Mouse (Mus musculus) lung, embryonic 16.5 days (tissue): ENCODE results near the gene Tmem45a. TPM values are rescaled to one million over a fixed set of nuclear protein-coding genes. Genes with fewer than 3 reads are reported as not detected.

Experiments used
- ATAC-seq: fragments of 200-750 bp; cut with Nextera tagmentation; 2 replicates; pipeline ENCODE4 v1.8.0; 2017; ENCODE audit warnings: low read depth, mild to moderate bottlenecking, moderate library complexity
- H3K27ac ChIP-seq: fragments of 300-500 bp; sonication (generic); 2 replicates; pipeline ENCODE4 v1.5.1; 2014; ENCODE audit warnings: mild to moderate bottlenecking, control low read depth, low read length
- H3K27me3 ChIP-seq: fragments of 300-500 bp; sonication (generic); 2 replicates; pipeline ENCODE4 v1.6.1; 2014; ENCODE audit warnings: low read depth, low read length, mixed read lengths; ENCODE audit not compliant: control insufficient read depth, insufficient read depth
- H3K36me3 ChIP-seq: fragments of 300-500 bp; sonication (generic); 2 replicates; pipeline ENCODE4 v1.6.1; 2014; ENCODE audit warnings: low read length; ENCODE audit not compliant: control insufficient read depth, insufficient read depth
- H3K4me1 ChIP-seq: fragments of 300-500 bp; sonication (generic); replicated peaks from 2 replicates; pipeline ENCODE4 v1.6.1; 2014; ENCODE audit warnings: low read length, mixed read lengths; ENCODE audit not compliant: control insufficient read depth, insufficient read depth
- H3K4me2 ChIP-seq: fragments of 300-500 bp; sonication (generic); 2 replicates; pipeline ENCODE4 v1.6.1; 2014; ENCODE audit warnings: low read depth, low read length, control low read depth
- H3K4me3 ChIP-seq: fragments of 300-500 bp; sonication (generic); 2 replicates; pipeline ENCODE4 v1.5.1; 2014; ENCODE audit warnings: mild to moderate bottlenecking, low read length, control low read depth
- H3K9ac ChIP-seq: fragments of 300-500 bp; sonication (generic); 2 replicates; pipeline ENCODE4 v1.6.1; 2014; ENCODE audit warnings: low read length, control low read depth
- H3K9me3 ChIP-seq: fragments of 300-500 bp; sonication (generic); 2 replicates; pipeline ENCODE4 v1.6.1; 2016; ENCODE audit warnings: low read length; ENCODE audit not compliant: control insufficient read depth
- WGBS: fragments of 180-500 bp; shearing (Covaris S2); extraction: QIAGEN DNeasy Blood & Tissue Kit; methylation state at CpG from one replicate; pipeline ENCODE4 v1.1.7; 2014; 5-methylcytosine and 5-hydroxymethylcytosine counted together
- polyA plus RNA-seq: library from polyadenylated mRNA; unstranded; fragments of >200 nt; fragmentation: Nextera tagmentation; extraction: Ambion mirVana; gene quantifications from 2 replicates; pipeline ENCODE4 v1.2.1, GENCODE M21; 2015

Tmem45a gene
- polyA plus RNA-seq, 1 experiment from 2014 or later, result 46.9 TPM

DNA sequence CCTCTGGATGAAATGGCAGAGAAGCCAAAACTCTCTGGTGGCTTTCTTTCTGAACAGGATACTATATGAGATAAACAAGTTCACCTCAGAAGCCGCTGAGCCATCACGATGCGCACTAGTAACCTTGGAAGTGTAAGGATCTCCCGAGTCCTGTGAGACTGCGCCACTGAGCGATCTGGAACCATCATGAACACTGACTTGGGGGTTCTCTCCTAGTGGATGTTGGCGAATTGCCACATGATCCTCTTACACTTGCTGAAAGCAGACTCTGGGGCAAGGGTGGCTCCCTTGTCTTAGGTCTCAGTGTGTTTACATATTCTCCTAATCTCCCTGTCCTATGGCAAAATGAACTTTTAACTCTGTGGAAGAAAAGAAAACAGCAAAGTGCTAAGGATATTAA is 85.0 kb downstream of the Tmem45a start:
- Histone ChIP-seq H3K4me3 (no peak overlapping the region), H3K4me1 (no peaks in the 10 kb centered on the region), H3K27ac (no peak overlapping the region), H3K9ac (no peak overlapping the region), H3K36me3 (no peaks in the 10 kb centered on the region), H3K9me3 (no peaks in the 10 kb centered on the region), H3K27me3 (no peaks in the 10 kb centered on the region), H3K4me2 (no peak overlapping the region)
- no peak for ATAC-seq
- WGBS, result 70% methylated on average over 7 of the region's 7 CpGs

DNA sequence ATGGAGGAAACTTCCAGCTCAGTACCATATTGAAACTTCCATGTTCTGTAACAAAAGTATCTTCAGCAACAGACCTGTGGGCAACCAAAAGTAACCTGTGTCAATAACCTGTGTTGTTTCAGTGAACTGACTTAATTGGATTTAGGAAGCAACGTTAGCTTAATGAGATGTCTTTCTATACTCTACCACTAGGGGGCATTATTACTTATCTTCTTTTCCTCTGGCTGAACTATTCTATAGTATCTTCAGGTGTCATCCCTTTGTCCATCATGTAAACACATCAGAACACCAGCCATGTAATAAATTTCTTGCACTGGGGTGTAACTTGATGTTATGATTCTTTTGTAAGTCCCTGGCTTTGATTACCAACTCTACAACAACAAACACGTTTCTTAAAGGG is 85.5 kb downstream of the Tmem45a start:
- 36% methylated on average over 2 of the region's 2 CpGs for WGBS
- H3K27me3 ChIP-seq, result no peaks in the 10 kb centered on the region
- no peak overlapping the region for H3K4me3 ChIP-seq
- no peak overlapping the region for H3K9ac ChIP-seq
- H3K27ac ChIP-seq, result no peak overlapping the region
- ATAC-seq, result no peak
- H3K4me1 ChIP-seq, result no peaks in the 10 kb centered on the region
- H3K36me3 ChIP-seq, result no peaks in the 10 kb centered on the region
- H3K4me2 ChIP-seq, result no peak overlapping the region
- H3K9me3 ChIP-seq, result no peaks in the 10 kb centered on the region

DNA sequence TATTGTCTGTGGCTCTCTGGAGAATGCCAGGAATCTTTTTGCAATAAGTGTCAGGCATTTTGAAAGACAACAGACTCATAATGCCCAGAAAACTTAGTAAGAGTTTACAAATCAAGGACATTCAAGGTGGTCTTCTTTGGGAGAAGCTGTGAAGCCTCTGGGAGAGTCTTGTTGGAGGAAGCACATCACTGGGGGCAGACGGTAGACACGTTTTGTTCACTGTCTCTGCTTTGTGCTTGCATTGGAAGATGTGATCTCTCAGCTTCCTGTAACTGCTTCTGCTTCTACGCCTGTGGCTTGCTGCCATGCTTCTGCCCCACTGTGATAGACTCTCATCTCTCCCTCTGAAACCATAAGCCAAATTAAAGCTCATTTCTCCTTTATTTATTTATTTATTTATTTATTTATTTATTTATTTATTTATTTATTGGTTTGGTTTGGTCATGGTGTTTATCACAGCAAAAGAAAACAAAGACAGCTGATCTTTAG is 86.4 kb downstream of the Tmem45a start:
- Histone ChIP-seq H3K4me3 (no peak overlapping the region), H3K4me1 (no peaks in the 10 kb centered on the region), H3K9me3 (no peaks in the 10 kb centered on the region), H3K27me3 (no peaks in the 10 kb centered on the region), H3K36me3 (no peaks in the 10 kb centered on the region), H3K4me2 (no peak overlapping the region), H3K9ac (no peak overlapping the region), H3K27ac (no peak overlapping the region)
- no peak for ATAC-seq
- WGBS, result 87% methylated on average over 3 of the region's 3 CpGs

DNA sequence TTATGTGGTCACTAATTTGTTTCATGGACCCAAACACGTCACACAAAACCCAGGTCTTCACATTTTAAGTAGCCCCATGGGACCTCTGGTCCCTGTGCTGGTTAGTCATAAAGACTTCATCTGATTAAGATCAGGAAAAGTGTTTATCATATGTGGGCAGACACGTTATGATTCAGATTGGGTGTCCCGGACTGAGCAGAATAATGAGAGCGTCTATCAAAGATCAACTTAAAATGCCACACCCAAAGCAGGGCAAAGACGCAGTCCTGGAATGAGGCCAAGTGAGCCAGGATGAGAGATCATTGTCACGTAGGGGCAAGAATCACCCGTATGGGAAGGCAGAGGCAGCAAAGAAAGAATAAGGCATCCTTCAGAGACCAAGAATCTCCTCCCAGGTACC is 87.1 kb downstream of the Tmem45a start:
- Histone ChIP-seq H3K27ac (no peak overlapping the region), H3K27me3 (no peaks in the 10 kb centered on the region), H3K9ac (no peak overlapping the region), H3K4me2 (no peak overlapping the region), H3K4me1 (no peaks in the 10 kb centered on the region), H3K4me3 (no peak overlapping the region), H3K36me3 (no peaks in the 10 kb centered on the region), H3K9me3 (no peaks in the 10 kb centered on the region)
- WGBS, result 64% methylated on average over 7 of the region's 7 CpGs
- ATAC-seq, result no peak

DNA sequence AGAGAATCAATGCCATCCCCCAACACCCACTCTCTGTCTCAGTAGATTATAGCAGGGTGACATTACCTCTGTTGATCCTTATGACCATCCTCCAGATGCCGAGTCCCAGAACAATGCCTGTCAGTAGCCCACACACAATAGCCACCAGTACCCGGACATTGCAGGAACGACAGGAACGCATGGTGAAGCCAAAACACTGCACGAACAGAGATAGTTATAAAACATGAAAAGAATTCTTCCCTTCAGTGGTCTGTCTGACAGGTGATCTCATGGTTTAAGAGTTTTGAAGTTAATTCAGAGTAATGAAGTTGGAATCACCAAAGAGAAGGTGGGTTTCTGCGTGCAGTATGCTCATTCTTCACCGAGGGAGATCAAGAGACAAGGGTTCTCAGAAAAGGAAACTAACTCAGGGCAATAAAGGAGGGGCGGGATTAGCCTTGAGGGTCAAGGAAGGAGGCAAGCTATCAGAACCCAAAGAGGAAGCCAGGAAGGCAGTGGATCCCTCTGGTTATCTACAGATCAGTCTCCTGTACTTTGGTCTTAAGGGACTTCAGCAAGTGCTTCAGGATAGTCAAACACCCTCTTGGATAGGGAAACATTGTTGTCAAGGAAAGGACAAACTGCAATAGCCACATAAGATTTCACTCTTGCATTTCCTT is 90.4 kb downstream of the Tmem45a start, which contains the start of gene Adgrg7:
Gene Adgrg7, minus strand, starts transcription at position 375 of the 659 bp plus-strand sequence.
- Histone ChIP-seq H3K4me3 (no peak within 1 kb of the TSS), H3K36me3 (no peaks in the 10 kb centered on the region), H3K9me3 (no peaks in the 10 kb centered on the region), H3K27me3 (no peaks in the 10 kb centered on the region), H3K4me2 (no peak within 1 kb of the TSS), H3K4me1 (no peaks in the 10 kb centered on the region), H3K9ac (no peak within 1 kb of the TSS), H3K27ac (no peak within 1 kb of the TSS)
- WGBS, result 70% methylated on average over 8 of the region's 8 CpGs
- ATAC-seq, result no peak

DNA sequence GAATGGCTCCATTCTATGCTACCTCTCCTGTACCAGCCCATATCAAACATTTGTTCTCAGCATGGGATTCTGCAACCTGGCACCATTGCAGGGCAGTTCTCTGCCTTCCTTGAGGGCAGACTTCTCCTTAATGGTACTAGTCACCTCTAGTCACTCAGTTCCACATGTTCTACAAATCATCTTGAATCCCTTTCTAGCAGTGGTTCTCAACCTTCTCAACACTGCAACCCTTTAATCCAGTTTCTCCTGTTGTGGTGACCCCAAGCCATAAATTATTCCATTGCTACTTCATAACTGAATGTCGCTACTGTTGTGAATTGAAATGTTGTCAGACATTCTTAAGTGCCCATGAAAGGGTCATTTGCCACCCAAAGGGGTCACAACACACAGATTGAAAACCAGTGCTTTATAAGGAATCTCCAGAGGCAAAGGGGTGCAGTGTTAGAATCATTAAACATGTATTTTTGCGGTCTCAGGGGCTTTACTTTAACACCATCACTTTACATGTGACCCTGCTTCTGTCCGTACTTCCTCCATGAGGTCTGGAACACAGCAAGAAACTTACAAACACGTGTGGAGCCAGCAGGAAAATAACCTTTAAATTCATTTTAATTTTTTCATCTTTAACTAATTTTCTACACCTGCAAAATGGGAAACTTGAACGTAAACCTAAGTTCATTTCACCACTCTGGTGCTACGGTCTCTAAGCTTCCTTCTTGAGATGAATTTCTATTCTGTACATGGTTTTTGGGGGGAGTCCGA is 91.4 kb downstream of the Tmem45a start:
- H3K4me2 ChIP-seq, result no peak overlapping the region
- no peak overlapping the region for H3K27ac ChIP-seq
- no peaks in the 10 kb centered on the region for H3K4me1 ChIP-seq
- no peak for ATAC-seq
- H3K36me3 ChIP-seq, result no peaks in the 10 kb centered on the region
- WGBS, result 83% methylated on average over 7 of the region's 7 CpGs
- H3K9me3 ChIP-seq, result no peaks in the 10 kb centered on the region
- no peak overlapping the region for H3K4me3 ChIP-seq
- no peaks in the 10 kb centered on the region for H3K27me3 ChIP-seq
- H3K9ac ChIP-seq, result no peak overlapping the region

DNA sequence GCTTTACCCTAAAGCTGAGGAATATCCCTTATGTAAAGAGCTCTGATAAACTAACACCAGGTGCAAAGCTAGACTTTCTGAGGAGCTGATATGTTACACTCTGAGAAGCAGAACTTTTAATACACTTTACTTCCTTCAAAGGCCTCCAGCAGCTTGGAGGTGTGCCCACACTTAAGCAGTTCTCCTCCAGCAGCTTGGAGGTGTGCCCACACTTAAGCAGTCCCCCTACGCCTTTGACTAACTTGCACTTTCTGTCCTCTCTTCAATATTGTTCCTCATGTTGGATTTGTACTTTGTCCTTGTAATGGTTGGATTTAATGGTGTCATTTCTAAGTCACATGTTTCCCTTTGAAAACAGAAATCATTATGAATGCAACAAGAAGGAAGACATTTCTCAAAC is 92.2 kb downstream of the Tmem45a start:
- H3K27ac ChIP-seq, result no peak overlapping the region
- H3K4me2 ChIP-seq, result no peak overlapping the region
- WGBS, result 64% methylated on average over 1 of the region's 1 CpGs
- no peaks in the 10 kb centered on the region for H3K4me1 ChIP-seq
- ATAC-seq, result no peak
- H3K9ac ChIP-seq, result no peak overlapping the region
- no peaks in the 10 kb centered on the region for H3K9me3 ChIP-seq
- H3K36me3 ChIP-seq, result no peaks in the 10 kb centered on the region
- H3K27me3 ChIP-seq, result no peaks in the 10 kb centered on the region
- H3K4me3 ChIP-seq, result no peak overlapping the region

DNA sequence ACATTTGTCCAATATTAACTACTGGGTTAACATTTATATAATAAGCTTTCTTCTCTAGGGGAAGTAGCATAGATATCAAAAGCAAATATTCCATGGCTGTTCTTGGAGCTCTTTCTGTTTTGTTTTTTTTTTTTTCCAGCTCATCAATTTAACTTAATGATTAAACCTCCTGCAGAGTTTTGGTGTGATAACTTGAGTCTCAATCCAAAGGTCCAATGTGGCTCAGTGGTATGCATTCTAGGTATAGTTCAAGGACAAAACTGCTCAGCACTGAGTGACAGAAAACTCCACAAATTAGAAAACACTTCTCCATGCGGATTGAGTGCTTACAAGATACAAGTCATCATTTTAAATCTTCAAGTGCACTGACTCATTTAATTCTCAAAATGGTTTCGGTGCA is 100.0 kb downstream of the Tmem45a start:
- no peak for ATAC-seq
- Histone ChIP-seq H3K4me3 (no peak overlapping the region), H3K36me3 (no peaks in the 10 kb centered on the region), H3K4me1 (no peaks in the 10 kb centered on the region), H3K9ac (no peak overlapping the region), H3K4me2 (no peak overlapping the region), H3K9me3 (no peaks in the 10 kb centered on the region), H3K27ac (no peak overlapping the region), H3K27me3 (no peaks in the 10 kb centered on the region)
- 86% methylated on average over 2 of the region's 2 CpGs for WGBS

DNA sequence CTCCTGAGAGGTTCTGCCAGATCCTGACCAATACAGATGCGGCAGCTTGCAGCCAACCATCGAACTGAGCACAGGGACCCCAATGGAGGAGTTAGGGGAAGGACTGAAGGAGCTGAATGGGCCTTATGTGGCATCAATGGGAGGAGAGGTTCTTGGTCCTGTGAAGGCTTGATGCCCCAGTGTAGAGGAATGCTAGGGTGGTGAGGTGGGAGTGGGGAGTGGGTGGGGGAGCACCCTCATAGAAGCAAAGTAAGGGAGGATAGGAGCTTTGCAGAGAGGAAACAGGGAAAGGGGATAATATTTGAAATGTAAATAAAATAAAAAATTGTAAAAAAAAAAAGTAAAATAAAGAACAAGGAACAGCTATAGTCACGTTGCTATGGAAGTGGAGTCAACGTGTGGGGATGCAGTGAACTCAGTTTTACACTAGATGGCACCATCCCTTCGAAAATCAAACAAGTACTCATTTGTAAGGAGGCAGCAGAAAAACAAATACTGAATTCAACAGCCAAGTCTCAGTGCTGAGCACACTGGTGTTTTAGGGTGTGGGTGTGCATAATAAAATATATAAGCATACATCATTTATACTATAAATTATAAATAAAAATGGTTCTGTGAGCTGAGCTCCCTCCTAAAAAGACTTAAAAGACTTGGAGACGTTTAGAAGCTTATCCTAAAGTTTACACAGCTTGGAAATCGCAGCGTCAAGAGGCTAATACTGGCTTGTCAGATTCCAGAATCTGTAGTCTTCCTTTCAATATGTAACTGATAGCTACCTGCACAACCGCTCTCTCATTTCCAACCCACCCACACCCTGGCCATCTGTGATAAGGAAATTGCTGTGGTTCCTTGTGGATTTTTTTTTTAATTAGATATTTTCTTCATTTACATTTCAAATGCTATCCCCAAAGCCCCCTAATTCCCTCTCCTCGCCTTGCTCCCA is 114.5 kb downstream of the Tmem45a start:
- ATAC-seq, result 0 out of 2 replicates have a peak, but pooled peaks have one; percentile 20
- 36% methylated on average over 10 of the region's 10 CpGs for WGBS
- Histone ChIP-seq H3K9ac (no peak overlapping the region), H3K9me3 (no peaks in the 10 kb centered on the region), H3K4me1 (no peaks in the 10 kb centered on the region), H3K36me3 (no peaks in the 10 kb centered on the region), H3K4me2 (no peak overlapping the region), H3K4me3 (no peak overlapping the region), H3K27ac (no peak overlapping the region), H3K27me3 (no peaks in the 10 kb centered on the region)
